Mouse (Mus musculus) midbrain, postnatal 0 days (tissue): ENCODE measurements at regions not wholly inside any gene's neighbourhood (a gene's known extent, or its start where the extent isn't known, plus 50 kb on each side); places are given as distances from the start of the nearest gene placed in this dataset.

ENCODE experiments used
- ATAC-seq: fragments of 200-750 bp; cut with Nextera tagmentation; 2 replicates; pipeline ENCODE4 v1.8.0; 2017; ENCODE audit warnings: moderate number of reproducible peaks, mild to moderate bottlenecking, moderate TSS enrichment, moderate library complexity; ENCODE audit not compliant: low FRiP score
- DNase-seq: peaks from one replicate; pipeline ENCODE4 v3.0.0-alpha.2; 2015; ENCODE audit warnings: low spot score
- H3K27ac ChIP-seq: fragments of 300-500 bp; sonication (generic); 2 replicates; pipeline ENCODE4 v1.5.1; 2014; ENCODE audit warnings: low read depth, mild to moderate bottlenecking, low read length, mixed read lengths
- H3K27me3 ChIP-seq: fragments of 300-500 bp; sonication (generic); 2 replicates; pipeline ENCODE4 v1.6.1; 2014; ENCODE audit warnings: low read length, control low read depth, mixed read lengths; ENCODE audit not compliant: insufficient read depth
- H3K36me3 ChIP-seq: fragments of 300-500 bp; sonication (generic); 2 replicates; pipeline ENCODE4 v1.6.1; 2014; ENCODE audit warnings: low read length, control low read depth, mixed read lengths; ENCODE audit not compliant: insufficient read depth
- H3K4me1 ChIP-seq: fragments of 300-500 bp; sonication (generic); 2 replicates; pipeline ENCODE4 v1.6.1; 2014; ENCODE audit warnings: mild to moderate bottlenecking, control low read depth, antibody characterized with exemption, low read length, mixed read lengths; ENCODE audit not compliant: insufficient read depth
- H3K4me2 ChIP-seq: fragments of 300-500 bp; sonication (generic); 2 replicates; pipeline ENCODE4 v1.6.1; 2014; ENCODE audit warnings: low read depth, mild to moderate bottlenecking, low read length, mixed read lengths; ENCODE audit not compliant: poor library complexity, severe bottlenecking
- H3K4me3 ChIP-seq: fragments of 300-500 bp; sonication (generic); 2 replicates; pipeline ENCODE4 v1.5.1; 2014; ENCODE audit warnings: low read depth, mild to moderate bottlenecking, low read length, moderate library complexity
- H3K9ac ChIP-seq: fragments of 300-500 bp; sonication (generic); replicated peaks from 2 replicates; pipeline ENCODE4 v1.6.1; 2014; ENCODE audit warnings: mild to moderate bottlenecking, low read length, moderate library complexity, mixed read lengths; ENCODE audit not compliant: poor library complexity, severe bottlenecking
- H3K9me3 ChIP-seq: fragments of 300-500 bp; sonication (generic); 2 replicates; pipeline ENCODE4 v1.6.1; 2016; ENCODE audit warnings: low read length, control low read depth
- CTCF ChIP-seq: IDR thresholded peaks from 2 replicates; pipeline ENCODE4 v1.5.1; 2016; ENCODE audit warnings: antibody characterized with exemption, mild to moderate bottlenecking
- WGBS: fragments of 180-500 bp; shearing (Covaris S2); extraction: QIAGEN DNeasy Blood & Tissue Kit; methylation state at CpG from one replicate; pipeline ENCODE4 v1.1.7; 2014; 5-methylcytosine and 5-hydroxymethylcytosine counted together

DNA sequence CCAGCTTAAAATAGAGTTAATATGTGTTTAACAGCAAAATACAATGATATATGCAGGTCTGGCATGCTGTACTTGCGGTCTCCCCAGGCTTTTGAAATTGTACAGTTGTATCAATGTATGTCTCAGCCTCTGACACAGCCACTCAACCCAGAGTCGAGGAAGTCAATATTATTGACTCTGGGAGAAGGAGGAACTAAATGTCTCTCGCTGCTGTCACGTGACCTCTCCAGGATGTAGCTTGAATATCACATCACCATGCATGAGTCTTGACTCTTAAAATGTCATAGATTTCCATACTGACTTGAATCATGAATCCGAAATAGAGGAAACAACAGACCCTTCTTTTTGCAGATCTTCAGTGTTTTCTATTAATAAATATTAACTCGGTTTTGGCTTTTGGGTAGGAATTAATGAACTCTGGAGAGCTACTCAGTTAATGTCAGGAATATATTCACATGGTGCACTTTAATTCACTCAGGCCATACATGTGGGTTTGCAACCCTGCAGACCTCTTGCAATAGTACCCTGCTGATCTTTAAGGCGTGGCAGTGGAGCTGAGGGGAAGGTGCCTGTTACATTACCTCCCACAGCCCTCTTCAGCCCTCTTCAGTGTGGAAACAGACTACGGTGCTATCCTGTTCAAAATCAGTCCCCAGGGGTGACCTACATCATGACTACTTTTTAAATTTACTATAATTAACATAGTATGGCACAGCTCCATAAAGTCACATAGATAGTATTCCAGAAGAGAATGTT is 102.7 kb upstream of the Foxn2 start:
- Histone ChIP-seq H3K4me1 (no peaks in the 10 kb centered on the region), H3K9me3 (no peaks in the 10 kb centered on the region), H3K27me3 (no peaks in the 10 kb centered on the region), H3K9ac (no peak overlapping the region), H3K4me3 (no peak overlapping the region), H3K4me2 (no peak overlapping the region), H3K27ac (no peak overlapping the region), H3K36me3 (no peaks in the 10 kb centered on the region)
- TF ChIP-seq CTCF: no peak
- whole genome bisulfite sequencing: 84% methylated on average over 8 of the region's 8 CpGs
- DNase-seq (no peak), ATAC-seq (no peak)

GRCm38 (mm10) chr17:88341141-88341540 is 99.4 kb upstream of the Foxn2 start:
- no peak overlapping the region for H3K4me2 ChIP-seq
- H3K27ac ChIP-seq: no peak overlapping the region
- WGBS: 61% methylated on average over 5 of the region's 5 CpGs
- no peak overlapping the region for H3K9ac ChIP-seq
- H3K4me1 ChIP-seq: no peaks in the 10 kb centered on the region
- H3K36me3 ChIP-seq: no peaks in the 10 kb centered on the region
- DNase-seq (no peak), ATAC-seq (no peak)
- no peaks in the 10 kb centered on the region for H3K9me3 ChIP-seq
- TF ChIP-seq CTCF: no peak
- H3K27me3 ChIP-seq: no peaks in the 10 kb centered on the region
- no peak overlapping the region for H3K4me3 ChIP-seq

GRCm38 (mm10) chr17:88341599-88341998 is 98.9 kb upstream of the Foxn2 start:
- no peak for DNase-seq
- Histone ChIP-seq H3K4me3 (no peak overlapping the region), H3K4me1 (no peaks in the 10 kb centered on the region), H3K27ac (no peak overlapping the region), H3K9ac (no peak overlapping the region), H3K36me3 (no peaks in the 10 kb centered on the region), H3K9me3 (no peaks in the 10 kb centered on the region), H3K27me3 (no peaks in the 10 kb centered on the region), H3K4me2 (no peak overlapping the region)
- WGBS: 80% methylated on average over 5 of the region's 5 CpGs
- no peak for ATAC-seq
- TF ChIP-seq CTCF: no peak

DNA sequence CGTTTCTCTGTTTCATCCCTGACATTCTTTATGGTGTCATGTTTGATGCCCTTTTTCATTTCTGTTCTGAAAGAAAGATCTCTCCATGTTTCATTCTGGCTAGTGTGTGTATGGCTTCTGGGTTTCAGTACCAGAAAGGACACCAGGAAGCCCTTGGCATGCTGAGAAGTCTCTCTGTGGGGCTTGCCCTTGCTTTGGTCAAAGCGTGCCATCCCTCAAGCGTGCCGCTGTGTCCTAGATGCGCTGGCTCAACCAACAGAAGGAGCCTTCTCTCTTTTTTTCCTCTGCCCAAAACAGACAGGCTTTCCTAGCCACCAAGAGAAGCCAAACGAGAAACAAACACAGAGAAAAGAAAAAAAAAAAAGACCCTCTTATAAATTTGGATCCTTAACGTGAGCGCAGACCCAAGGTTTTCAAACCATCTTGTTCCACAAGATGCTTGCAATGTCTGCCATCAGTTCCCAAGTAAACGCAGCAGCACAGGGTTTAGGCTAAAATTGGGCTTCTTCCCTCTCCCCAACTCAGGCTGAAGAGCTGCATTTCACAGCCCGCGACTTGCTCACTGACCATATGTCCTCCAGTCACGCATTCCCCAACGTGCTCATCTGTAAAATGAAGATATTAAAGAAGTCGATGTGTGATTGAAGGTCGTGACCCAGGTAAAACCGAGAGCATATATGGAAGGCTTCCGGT is 97.3 kb upstream of the Foxn2 start:
- TF ChIP-seq CTCF: no peak
- no peak for DNase-seq
- Histone ChIP-seq H3K4me2 (no peak overlapping the region), H3K27me3 (no peaks in the 10 kb centered on the region), H3K4me1 (no peaks in the 10 kb centered on the region), H3K27ac (no peak overlapping the region), H3K9ac (no peak overlapping the region), H3K4me3 (no peak overlapping the region), H3K36me3 (no peaks in the 10 kb centered on the region), H3K9me3 (no peaks in the 10 kb centered on the region)
- 86% methylated on average over 17 of the region's 17 CpGs for WGBS
- ATAC-seq: no peak

- no peak overlapping the region for H3K4me3 ChIP-seq
- no peak overlapping the region for H3K9ac ChIP-seq
- H3K4me2 ChIP-seq: no peak overlapping the region
- no peaks in the 10 kb centered on the region for H3K4me1 ChIP-seq
- no peaks in the 10 kb centered on the region for H3K9me3 ChIP-seq
- ATAC-seq: no peak
- WGBS: 69% methylated on average over 9 of the region's 9 CpGs
- no peaks in the 10 kb centered on the region for H3K27me3 ChIP-seq
- H3K27ac ChIP-seq: no peak overlapping the region
- no peak for DNase-seq
- TF ChIP-seq CTCF: no peak
- H3K36me3 ChIP-seq: no peaks in the 10 kb centered on the region
Measured at GRCm38 (mm10) chr17:88345433-88345832, 95.1 kb upstream of the Foxn2 start.

DNA sequence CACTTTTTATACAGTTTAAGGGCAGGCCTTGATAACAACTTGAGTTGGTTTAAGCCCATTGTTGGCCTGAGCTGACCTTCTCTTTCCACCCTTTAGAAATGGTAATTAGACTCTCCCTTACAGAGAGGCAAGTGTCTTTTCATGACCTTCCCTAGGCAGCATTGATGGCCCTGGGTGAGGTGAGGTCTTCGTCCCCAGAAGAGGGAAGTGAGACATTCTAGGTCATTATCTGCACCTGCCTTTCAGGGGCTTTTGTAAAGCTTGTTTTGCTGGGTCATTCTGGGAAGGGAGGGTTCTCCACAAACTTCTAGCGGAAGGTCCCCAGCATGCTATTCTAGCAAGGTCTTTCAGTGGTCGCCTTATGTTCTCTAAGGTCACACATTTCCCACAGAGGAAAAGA is 93.6 kb upstream of the Foxn2 start:
- 64% methylated on average over 3 of the region's 3 CpGs for WGBS

More for the DNA sequence above, 93.6 kb upstream of the Foxn2 start:
- H3K27ac ChIP-seq: no peak overlapping the region
- no peak overlapping the region for H3K4me3 ChIP-seq
- H3K36me3 ChIP-seq: no peaks in the 10 kb centered on the region
- ATAC-seq (no peak), DNase-seq (no peak)
- H3K9ac ChIP-seq: no peak overlapping the region
- no peak overlapping the region for H3K4me2 ChIP-seq
- H3K4me1 ChIP-seq: no peaks in the 10 kb centered on the region
- no peaks in the 10 kb centered on the region for H3K9me3 ChIP-seq
- no peaks in the 10 kb centered on the region for H3K27me3 ChIP-seq
- TF ChIP-seq CTCF: no peak
